Mouse (Mus musculus): ENCODE results near the gene Mixl1. TPM values are rescaled to one million over a fixed set of nuclear protein-coding genes. Genes with fewer than 3 reads are reported as not detected.
A peak's percentile ranks its signal among the peaks of the same experiment; 100 is the strongest.

The Mixl1 gene
- polyA plus RNA-seq, 1 experiment from 2014 or later = 0.20 TPM

DNA sequence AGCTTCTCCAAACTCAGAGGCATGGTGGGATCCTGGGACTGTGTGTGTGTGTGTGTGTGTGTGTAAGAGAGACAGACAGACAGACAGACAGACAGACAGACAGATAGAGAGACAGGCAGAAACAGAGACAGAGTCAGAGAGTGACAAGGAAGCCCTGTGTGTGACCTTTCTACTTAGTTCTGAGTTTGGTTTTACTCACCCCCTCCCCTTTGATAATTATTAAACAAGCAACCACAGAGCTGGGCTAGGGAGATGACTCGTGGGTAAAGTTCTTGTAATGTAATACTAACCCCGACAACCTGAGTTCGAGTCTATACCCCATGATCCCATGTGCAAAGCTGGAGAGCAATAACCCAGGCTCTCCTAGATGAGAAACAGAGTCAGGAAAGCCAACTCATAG is 11.0 kb upstream of the Mixl1 start:
- Histone ChIP-seq H3K27me3 (no peaks in the 10 kb centered on the region; the same call in 1 of the 2 replicates), H3K9ac (replicated peaks) (no peak overlapping the region), H3K4me3 (replicated peaks) (no peak overlapping the region), H3K4me1 (replicated peaks) (peaks cover 9% of the 10 kb centered on the region; the same call in 1 of the 2 replicates), H3K27ac (no peak overlapping the region), H3K9me3 (no peaks in the 10 kb centered on the region), H3K36me3 (no peaks in the 10 kb centered on the region), H3K4me2 (no peak overlapping the region)
- ATAC-seq (ENCODE audit: insufficient number of reproducible peaks, insufficient read depth, low FRiP score, low TSS enrichment, low read depth) = no peak
- 75% methylated on average over 3 of the region's 3 CpGs for WGBS

DNA sequence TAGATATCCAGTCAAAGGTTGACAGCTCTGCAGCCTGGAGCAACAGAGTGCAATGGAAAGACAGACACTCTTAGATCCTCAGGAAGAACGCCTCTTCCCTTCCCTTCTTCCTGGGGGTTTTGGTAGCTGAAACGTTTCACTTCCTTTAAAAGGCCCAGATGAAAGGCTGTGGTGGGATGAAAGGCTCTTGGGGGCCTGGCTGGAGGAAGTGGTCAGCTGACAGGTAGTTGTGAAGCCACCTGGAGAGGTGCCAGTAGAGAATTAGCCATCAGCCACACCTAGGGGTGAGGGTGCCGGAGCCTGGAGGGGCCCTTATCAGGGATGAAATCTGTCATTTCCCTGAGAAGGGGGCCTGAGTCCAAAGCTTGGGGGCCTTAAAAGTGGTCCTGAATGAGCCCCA is 10.5 kb upstream of the Mixl1 start:
- Histone ChIP-seq H3K4me3 (replicated peaks) (no peak overlapping the region), H3K27me3 (no peaks in the 10 kb centered on the region; the same call in 1 of the 2 replicates), H3K4me2 (no peak overlapping the region), H3K27ac (no peak overlapping the region), H3K9me3 (no peaks in the 10 kb centered on the region), H3K4me1 (replicated peaks) (peaks cover 10% of the 10 kb centered on the region; the same call in 1 of the 2 replicates), H3K36me3 (no peaks in the 10 kb centered on the region), H3K9ac (replicated peaks) (no peak overlapping the region)
- WGBS = 29% methylated on average over 3 of the region's 3 CpGs
- no peak for ATAC-seq (ENCODE audit: insufficient number of reproducible peaks, insufficient read depth, low FRiP score, low TSS enrichment, low read depth)

DNA sequence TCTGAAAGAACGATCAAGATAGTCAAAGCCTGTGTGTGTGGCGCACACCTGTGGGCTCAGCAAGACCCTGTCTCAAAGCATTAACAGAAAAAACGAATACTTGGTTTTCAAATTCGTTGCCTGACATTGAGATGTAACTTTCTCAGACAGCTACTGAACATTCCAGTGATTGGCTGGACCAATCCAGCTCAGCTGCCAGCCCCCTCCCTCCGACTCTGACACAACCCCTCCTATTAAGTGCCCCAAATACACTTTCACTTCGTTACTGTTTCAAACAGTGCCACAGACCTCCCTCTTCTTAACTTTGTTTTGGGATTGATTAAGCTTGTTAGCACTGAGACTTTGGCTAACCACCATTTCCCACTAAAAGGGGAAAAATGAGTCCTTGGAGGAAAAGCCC is 6.6 kb upstream of the Mixl1 start:
- Histone ChIP-seq H3K27me3 (peaks cover 20% of the 10 kb centered on the region), H3K4me1 (replicated peaks) (peaks cover 10% of the 10 kb centered on the region; the same call in 1 of the 2 replicates), H3K9ac (replicated peaks) (no peak overlapping the region), H3K4me2 (peak overlapping the region; percentile 31), H3K36me3 (no peaks in the 10 kb centered on the region), H3K4me3 (replicated peaks) (peak overlapping the region; percentile 12; the same call in 1 of the 2 replicates), H3K27ac (no peak overlapping the region), H3K9me3 (no peaks in the 10 kb centered on the region)
- 36% methylated on average over 6 of the region's 6 CpGs for WGBS
- ATAC-seq (ENCODE audit: insufficient number of reproducible peaks, insufficient read depth, low FRiP score, low TSS enrichment, low read depth) = no peak

DNA sequence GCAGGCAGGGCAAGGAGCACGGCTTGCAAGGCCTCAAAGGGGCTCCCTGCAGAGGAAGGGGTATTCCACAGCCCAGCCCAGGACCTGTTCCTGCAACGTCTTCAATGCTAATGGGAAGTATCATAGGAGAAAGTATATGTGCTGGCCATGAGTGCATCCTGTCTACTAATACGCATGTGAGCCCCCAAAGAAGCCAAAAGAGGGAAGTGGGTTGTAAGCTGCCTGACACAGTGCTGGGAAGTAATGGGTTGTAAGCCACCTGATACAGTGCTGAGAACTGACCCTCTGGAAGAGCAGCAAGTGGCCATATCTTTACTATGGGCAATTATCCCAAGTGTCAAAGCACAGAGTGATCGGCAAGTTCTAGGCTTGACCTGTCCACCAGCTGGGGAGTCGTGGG is 1.2 kb upstream of the Mixl1 start:
- no peak for ATAC-seq (ENCODE audit: insufficient number of reproducible peaks, insufficient read depth, low FRiP score, low TSS enrichment, low read depth)
- 48% methylated on average over 5 of the region's 5 CpGs for WGBS
- H3K36me3 ChIP-seq = no peaks in the 10 kb centered on the region
- H3K9me3 ChIP-seq = no peaks in the 10 kb centered on the region
- no peak overlapping the region for H3K4me3 ChIP-seq (replicated peaks)
- no peak overlapping the region for H3K27ac ChIP-seq
- peaks cover 12% of the 10 kb centered on the region; the same call in 1 of the 2 replicates for H3K4me1 ChIP-seq (replicated peaks)
- peaks cover 62% of the 10 kb centered on the region for H3K27me3 ChIP-seq
- no peak overlapping the region for H3K9ac ChIP-seq (replicated peaks)
- no peak overlapping the region for H3K4me2 ChIP-seq

DNA sequence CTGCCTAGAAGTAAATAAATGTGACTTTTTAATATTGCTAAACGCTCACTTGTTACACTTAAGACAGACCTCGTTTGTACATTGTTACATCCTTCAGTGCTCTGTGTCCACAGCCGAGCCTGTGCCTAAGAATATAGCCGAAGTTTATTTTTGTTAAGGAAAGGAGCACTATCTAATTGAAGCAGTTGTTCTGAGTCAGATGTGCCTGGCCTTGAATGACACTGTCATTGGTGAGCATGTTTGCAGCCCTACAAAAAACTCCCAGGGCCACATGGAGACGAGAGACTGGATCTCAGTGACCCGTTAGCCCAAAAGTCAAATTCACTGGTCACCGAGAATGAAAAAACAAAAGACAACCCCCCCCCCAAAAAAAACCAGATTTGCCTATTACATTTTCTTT is 5.5 kb downstream of the Mixl1 start:
- Histone ChIP-seq H3K9me3 (no peaks in the 10 kb centered on the region), H3K9ac (replicated peaks) (no peak overlapping the region), H3K4me3 (replicated peaks) (no peak overlapping the region), H3K27me3 (peaks cover 21% of the 10 kb centered on the region), H3K27ac (no peak overlapping the region), H3K4me1 (replicated peaks) (no peaks in the 10 kb centered on the region), H3K36me3 (peaks cover 52% of the 10 kb centered on the region), H3K4me2 (no peak overlapping the region)
- 91% methylated on average over 7 of the region's 7 CpGs for WGBS
- ATAC-seq (ENCODE audit: insufficient number of reproducible peaks, insufficient read depth, low FRiP score, low TSS enrichment, low read depth) = no peak

Other genes with a start within 250 kb of the Mixl1 start
- gene Stum, start 213.5 kb downstream of the Mixl1 start, polyA plus RNA-seq (2016; fragmentation: Nextera tagmentation; extraction: Ambion mirVana) = 1.7 and 1.8 TPM in 2 replicates
- gene Parp1, start 128.1 kb downstream of the Mixl1 start, polyA plus RNA-seq (2016; fragmentation: Nextera tagmentation; extraction: Ambion mirVana) = 202 and 203 TPM in 2 replicates
- 29.2 and 29.8 TPM in 2 replicates for gene Lin9, start 55.9 kb downstream of the Mixl1 start, polyA plus RNA-seq (2016; fragmentation: Nextera tagmentation; extraction: Ambion mirVana)
- 25.3 and 26.9 TPM in 2 replicates for gene Acbd3, start 29.0 kb upstream of the Mixl1 start, polyA plus RNA-seq (2016; fragmentation: Nextera tagmentation; extraction: Ambion mirVana)
- 3,393 and 3,612 TPM in 2 replicates for gene H3f3a, start 116.9 kb upstream of the Mixl1 start, polyA plus RNA-seq (2016; fragmentation: Nextera tagmentation; extraction: Ambion mirVana)
- gene Sde2, start 154.1 kb upstream of the Mixl1 start, polyA plus RNA-seq (2016; fragmentation: Nextera tagmentation; extraction: Ambion mirVana) = 47.0 and 47.6 TPM in 2 replicates
- gene Lefty2, start 196.1 kb upstream of the Mixl1 start, polyA plus RNA-seq (2016; fragmentation: Nextera tagmentation; extraction: Ambion mirVana) = 0.18 TPM in 1 of 2 replicates, not detected in the other
- gene Pycr2, start 207.3 kb upstream of the Mixl1 start, polyA plus RNA-seq (2016; fragmentation: Nextera tagmentation; extraction: Ambion mirVana) = 120 and 125 TPM in 2 replicates
- gene Lefty1, start 238.0 kb upstream of the Mixl1 start, polyA plus RNA-seq (2016; fragmentation: Nextera tagmentation; extraction: Ambion mirVana) = 0.36 and 0.76 TPM in 2 replicates
- 12.1 and 13.4 TPM in 2 replicates for gene Tmem63a, start 245.3 kb upstream of the Mixl1 start, polyA plus RNA-seq (2016; fragmentation: Nextera tagmentation; extraction: Ambion mirVana)

Measured in limb, embryonic 12.5 days (tissue).